Mouse (Mus musculus): ENCODE measurements around the gene Serpinb11.

DNA sequence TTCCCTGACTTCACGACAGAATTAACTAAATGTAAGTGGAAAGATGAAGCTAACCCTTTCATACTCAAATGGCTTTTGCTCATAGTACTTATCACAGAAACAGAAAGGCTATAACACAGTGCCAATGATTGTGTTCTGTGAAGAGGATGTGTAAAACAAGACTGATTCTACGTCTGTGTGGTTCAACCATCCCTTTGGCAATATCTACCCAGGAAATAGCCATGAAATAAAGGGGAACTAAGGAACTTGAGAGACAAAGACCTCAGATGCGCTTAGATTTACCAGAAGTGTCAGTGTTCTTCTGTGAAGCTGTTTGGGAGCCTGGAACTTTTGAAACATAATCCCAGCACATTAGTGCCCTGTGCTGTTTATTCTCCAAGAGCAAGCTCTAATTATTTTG, 10.6 kb upstream of the Serpinb11 start:
- TF ChIP-seq POLR2A (IDR thresholded peaks at IDR 0.05; ENCODE audit: borderline replicate concordance, control insufficient read depth, low read depth, low read length): no peak
- TF ChIP-seq CTCF (IDR thresholded peaks at IDR 0.05; ENCODE audit: control insufficient read depth, insufficient read depth, low read length): no peak
